Comparison of ENCODE assay signal across 9 mouse cellular contexts in genomic region chr19:40478161-40478575, GRCm38 (mm10). TPM values are rescaled to one million over a fixed set of nuclear protein-coding genes. Genes with fewer than 3 reads are reported as not detected.
DNase-seq lines count a peak whose midpoint lies in the region; ATAC-seq and TF ChIP-seq lines count a peak whose summit lies in the region.
"Had no signal": no experiment of that assay in that cellular context is flagged by ENCODE, and none has a peak within 500 bp of the region (broad histone marks: within the 10 kb centered on the region; RNA-seq: fewer than 3 reads in every experiment).

No protein-coding gene starts in this region.

- no peak; the same call in 1 of the 2 replicates for ATAC-seq in kidney, postnatal 0 days (replicated peaks; ENCODE audit: low FRiP score, low read depth)
- peak; percentile 25; the same call in 1 of the 2 replicates for ATAC-seq in stomach, embryonic 14.5 days (ENCODE audit: insufficient number of reproducible peaks, insufficient read depth, low FRiP score, low read depth)

- intact Hi-C loops in gastrocnemius, postnatal 36 days (cut with DNase I) = no loop called here
- intact Hi-C loops in heart, adult 2 months (cut with DNase I) = loop anchor here (2.0 kb wide), 1 partner anchor 35 kb away; the partner anchor contains the start of gene Sorbs1

- TF ChIP-seq CTCF in heart, adult 2 months (IDR thresholded peaks at IDR 0.05) = peak; percentile 25; the same call in 1 of the 2 replicates
- no peak for TF ChIP-seq CTCF in kidney, postnatal 0 days (IDR thresholded peaks at IDR 0.05; ENCODE audit: low read depth)

- no peaks in the 10 kb centered on the region for H3K9me3 ChIP-seq in kidney, postnatal 0 days (replicated peaks; ENCODE audit: low read length)
- H3K9me3 ChIP-seq in stomach, embryonic 14.5 days (ENCODE audit: control insufficient read depth, low read depth, low read length) = no peaks in the 10 kb centered on the region
- H3K9me3 ChIP-seq: embryonic facial prominence, embryonic 13.5 days had no signal

- peaks cover 10% of the 10 kb centered on the region for H3K79me2 ChIP-seq in heart, adult 2 months (replicated peaks; ENCODE audit: control insufficient read depth, insufficient read depth, low read length)

- no peak for TF ChIP-seq POLR2A in heart, adult 2 months (IDR thresholded peaks at IDR 0.05; ENCODE audit: insufficient read depth, low read depth, low read length)

- peak overlapping the region; percentile 80 for H3K27ac ChIP-seq in heart, adult 2 months
- peak overlapping the region; percentile 56; the same call in 1 of the 2 replicates for H3K27ac ChIP-seq in kidney, postnatal 0 days
- peak overlapping the region; percentile 71 for H3K27ac ChIP-seq in stomach, embryonic 14.5 days (ENCODE audit: low read length)
- H3K27ac ChIP-seq: embryonic facial prominence, embryonic 13.5 days had no signal

- peaks cover 55% of the 10 kb centered on the region for H3K36me3 ChIP-seq in heart, adult 2 months (ENCODE audit: control insufficient read depth, insufficient read depth, low read length)
- H3K36me3 ChIP-seq in kidney, postnatal 0 days (ENCODE audit: insufficient read depth, low read length) = no peaks in the 10 kb centered on the region
- H3K36me3 ChIP-seq in stomach, embryonic 14.5 days (ENCODE audit: control insufficient read depth, insufficient read depth, low read length) = no peaks in the 10 kb centered on the region
- H3K36me3 ChIP-seq: embryonic facial prominence, embryonic 13.5 days had no signal

- peak overlapping the region; percentile 30 for H3K9ac ChIP-seq in heart, adult 2 months (ENCODE audit: low read depth, low read length)
- no peak overlapping the region for H3K9ac ChIP-seq in kidney, postnatal 0 days (ENCODE audit: low read depth, low read length)
- H3K9ac ChIP-seq in stomach, embryonic 14.5 days (replicated peaks; ENCODE audit: low read depth, low read length) = no peak overlapping the region
- H3K9ac ChIP-seq: embryonic facial prominence, embryonic 13.5 days had no signal

- H3K4me2 ChIP-seq in kidney, postnatal 0 days (ENCODE audit: low read length) = no peak overlapping the region
- H3K4me2 ChIP-seq in stomach, embryonic 14.5 days (replicated peaks; ENCODE audit: low read depth, low read length) = no peak overlapping the region
- H3K4me2 ChIP-seq: embryonic facial prominence, embryonic 13.5 days had no signal

- no peak overlapping the region for H3K4me3 ChIP-seq in heart, adult 2 months
- no peak overlapping the region for H3K4me3 ChIP-seq in kidney, postnatal 0 days (replicated peaks; ENCODE audit: low read depth, low read length)
- no peak overlapping the region for H3K4me3 ChIP-seq in stomach, embryonic 14.5 days (ENCODE audit: low read depth, low read length)
- H3K4me3 ChIP-seq: embryonic facial prominence, embryonic 13.5 days had no signal

- WGBS in heart, adult 2 months = 28% methylated on average over 10 of the region's 10 CpGs
- WGBS in kidney, postnatal 0 days = 62% methylated on average over 10 of the region's 10 CpGs
- 61% methylated on average over 10 of the region's 10 CpGs for WGBS in stomach, embryonic 14.5 days

- no peak for TF ChIP-seq EP300 in heart, adult 2 months (IDR thresholded peaks at IDR 0.05; ENCODE audit: insufficient read depth, low read depth, low read length)

- no peaks in the 10 kb centered on the region for H3K27me3 ChIP-seq in heart, adult 2 months (ENCODE audit: control insufficient read depth, insufficient read depth, low read length)
- H3K27me3 ChIP-seq in kidney, postnatal 0 days (ENCODE audit: insufficient read depth, low read length) = no peaks in the 10 kb centered on the region
- H3K27me3 ChIP-seq in stomach, embryonic 14.5 days (ENCODE audit: control insufficient read depth, insufficient read depth, low read length) = no peaks in the 10 kb centered on the region
- H3K27me3 ChIP-seq: embryonic facial prominence, embryonic 13.5 days had no signal

- peak; percentile 36 for DNase-seq in gastrocnemius, adult 18-20 months (ENCODE audit: low spot score)
- DNase-seq in gastrocnemius, postnatal 36 days = no peak
- DNase-seq in adipocyte (ENCODE audit: low spot score) = peak; percentile 85
- DNase-seq in heart, adult 2 months = peak in 1 of 2 experiments; percentile 65
- peak; percentile 48 for DNase-seq in kidney, postnatal 0 days (ENCODE audit: low spot score)
- no peak for DNase-seq in B cell, adult 2 months
- no peak for DNase-seq in spleen, postnatal 36 days (ENCODE audit: low spot score in 2 of 2)

- peaks cover 45% of the 10 kb centered on the region for H3K4me1 ChIP-seq in heart, adult 2 months (ENCODE audit: control insufficient read depth, insufficient read depth, low read length)
- peaks cover 13% of the 10 kb centered on the region; the same call in 1 of the 2 replicates for H3K4me1 ChIP-seq in kidney, postnatal 0 days (replicated peaks; ENCODE audit: insufficient read depth, low read length)
- peaks cover 18% of the 10 kb centered on the region for H3K4me1 ChIP-seq in stomach, embryonic 14.5 days (ENCODE audit: control insufficient read depth, insufficient read depth, low read length)

RNA-seq across cellular contexts. Expression of gene Sorbs1, which starts 35.4 kb away (rescaled TPM):
- total RNA-seq in gastrocnemius, adult 18-20 months (2021) = 100 to 1,000 TPM; 148 to 249 TPM
- total RNA-seq in gastrocnemius, postnatal 36 days (2021) = 100 to 1,000 TPM; 131 to 189 TPM
- 100 to 1,000 TPM; 638 to 971 TPM for total RNA-seq in heart, adult 2 months (2021)
- polyA plus RNA-seq in heart, adult 2 months (2012; rRNA removed) = 185 and 253 TPM in 2 replicates
- polyA plus RNA-seq in kidney, postnatal 0 days (2015; fragmentation: Nextera tagmentation; extraction: Ambion mirVana) = 46.5 and 49.9 TPM in 2 replicates
- 84.0 and 89.5 TPM in 2 replicates for polyA plus RNA-seq in stomach, embryonic 14.5 days (2014; fragmentation: Nextera tagmentation; extraction: Ambion mirVana)

Comparison
In these comparisons a context has a peak if more than half of its experiments do, and no peak if none do; other contexts are left out.
1. DNase-seq: peak in gastrocnemius, adult 18-20 months (single experiment), adipocyte (single experiment) and kidney, postnatal 0 days (single experiment); none in gastrocnemius, postnatal 36 days (0 of 2), B cell, adult 2 months (0 of 2) and spleen, postnatal 36 days (0 of 2).
2. Peak in every context shown above with its lines, with median percentiles within 50 percentile points of each other: H3K27ac ChIP-seq.